Mouse (Mus musculus): ENCODE results near the gene Rac2. TPM values are rescaled to one million over a fixed set of nuclear protein-coding genes. Genes with fewer than 3 reads are reported as not detected.

Rac2 gene
- polyA plus RNA-seq, 1 experiment from 2014 or later, result 7.4 TPM

DNA sequence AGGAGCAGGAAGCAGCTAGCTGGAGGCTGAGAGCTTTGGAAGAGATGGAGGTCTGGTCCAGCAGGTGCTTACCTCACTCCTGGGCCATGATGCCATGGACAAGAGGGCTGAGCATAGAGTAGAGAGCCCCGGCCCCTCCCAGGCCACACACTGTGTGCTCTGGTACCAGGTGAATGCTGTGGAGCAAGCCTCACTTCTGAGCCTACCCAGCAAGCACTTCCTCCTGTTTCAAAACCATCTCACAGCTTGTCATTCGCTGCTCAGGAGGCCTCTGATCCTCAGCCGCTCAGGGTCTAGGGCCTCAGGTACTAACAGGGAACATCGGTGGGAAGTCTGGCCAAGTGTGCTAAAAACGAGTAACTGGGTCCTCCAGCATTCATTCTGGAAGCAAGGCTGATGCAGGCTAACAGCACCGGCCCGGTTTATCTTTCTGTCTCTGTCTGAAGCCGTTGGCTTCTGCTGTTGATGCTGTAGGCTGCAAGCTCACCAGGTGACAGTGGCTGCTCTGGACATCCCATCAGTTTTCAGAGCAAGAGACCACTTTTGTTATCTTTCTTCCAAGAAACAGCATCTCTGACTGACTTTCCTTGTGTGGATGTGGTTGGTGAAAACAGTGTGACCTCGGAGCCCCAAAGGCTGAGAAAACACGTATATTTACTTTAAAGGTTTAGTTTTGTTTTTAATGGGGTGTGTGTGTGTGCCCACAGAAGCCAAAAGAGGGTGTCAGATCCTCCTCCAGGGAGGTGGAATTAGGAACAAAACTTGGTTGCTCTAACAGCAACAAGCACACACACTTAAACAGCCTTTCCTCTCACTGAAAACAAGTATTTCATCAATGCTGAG, 14.7 kb downstream of the Rac2 start:
- no peak overlapping the region for H3K4me3 ChIP-seq
- H3K9me3 ChIP-seq, result peaks cover under 1% of the 10 kb centered on the region; the same call in 1 of the 2 replicates
- H3K36me3 ChIP-seq (replicated peaks), result no peaks in the 10 kb centered on the region
- no peak overlapping the region for H3K9ac ChIP-seq
- ATAC-seq (replicated peaks), result no peak
- no peaks in the 10 kb centered on the region for H3K4me1 ChIP-seq
- H3K27ac ChIP-seq, result no peak overlapping the region
- H3K27me3 ChIP-seq (replicated peaks), result no peaks in the 10 kb centered on the region
- no peak overlapping the region for H3K4me2 ChIP-seq
- WGBS, result 70% methylated on average over 10 of the region's 10 CpGs

DNA sequence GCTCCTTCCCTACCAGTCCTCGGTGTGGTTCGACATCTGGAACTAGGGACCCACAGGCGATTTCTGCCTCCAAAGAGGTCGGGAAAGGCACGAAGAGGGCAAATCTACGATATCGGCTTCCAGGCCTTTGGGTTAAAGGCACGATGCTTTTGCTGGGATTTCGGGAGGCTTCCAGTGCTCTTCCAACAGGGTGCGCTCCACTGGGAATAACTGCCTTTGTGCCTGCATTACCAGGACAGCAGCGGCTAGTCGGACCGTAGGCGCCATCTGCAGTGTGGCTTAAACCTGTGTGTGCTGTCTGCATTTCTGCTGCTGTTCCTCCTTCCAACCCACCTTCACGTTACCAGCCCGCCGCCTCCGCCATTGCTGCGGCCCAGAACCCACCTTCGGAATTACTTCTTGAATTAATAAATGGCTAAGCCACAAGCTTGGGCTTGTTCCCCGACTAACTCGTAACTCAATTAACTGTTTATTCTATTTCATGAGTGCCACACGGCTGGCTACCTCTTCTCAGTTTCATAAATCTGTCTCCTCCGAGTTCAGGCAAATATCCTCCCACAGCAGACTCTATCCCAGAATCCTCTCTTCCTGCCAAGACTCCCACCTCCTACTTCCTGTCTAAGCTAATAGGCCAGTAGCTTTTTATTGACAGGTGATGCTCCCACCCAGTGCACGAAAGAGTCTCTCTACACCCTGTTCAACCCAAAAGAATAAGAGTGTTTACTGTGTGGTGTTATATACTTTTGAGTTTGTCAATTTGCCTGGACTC, 17.9 kb downstream of the Rac2 start:
- Histone ChIP-seq H3K4me2 (no peak overlapping the region; the same call in 1 of the 2 replicates), H3K4me3 (no peak overlapping the region), H3K9ac (no peak overlapping the region), H3K9me3 (peaks cover 12% of the 10 kb centered on the region; the same call in 1 of the 2 replicates), H3K4me1 (no peaks in the 10 kb centered on the region), H3K27ac (no peak overlapping the region), H3K27me3 (replicated peaks) (no peaks in the 10 kb centered on the region), H3K36me3 (replicated peaks) (no peaks in the 10 kb centered on the region)
- ATAC-seq (replicated peaks), result no peak
- 64% methylated on average over 25 of the region's 25 CpGs for WGBS

DNA sequence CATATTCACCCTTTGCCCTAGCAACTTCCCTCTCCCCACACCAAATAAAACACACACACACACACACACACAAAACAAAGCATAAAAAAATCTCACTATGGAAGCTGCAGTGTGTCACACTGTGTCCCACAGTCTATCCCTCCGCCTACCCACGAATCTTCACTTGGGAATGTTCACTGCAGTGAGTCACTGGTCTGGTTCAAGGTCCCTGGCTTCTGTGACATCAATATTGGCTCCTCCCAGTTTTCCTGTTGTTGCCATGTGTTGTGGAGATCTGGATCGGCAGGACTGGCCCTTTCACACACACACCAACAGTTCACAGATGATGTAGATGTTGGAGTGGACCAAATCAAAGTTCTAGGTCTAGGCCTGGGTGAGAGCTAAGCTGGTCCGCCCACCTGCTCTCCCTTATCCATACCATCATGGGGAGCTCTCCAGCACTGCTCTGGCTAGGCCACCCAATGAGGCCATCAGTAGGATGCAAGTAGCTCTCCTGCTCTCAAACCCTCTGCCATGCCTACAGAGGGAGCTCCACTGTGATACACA, 23.3 kb downstream of the Rac2 start:
- WGBS, result 84% methylated on average over 4 of the region's 4 CpGs
- H3K36me3 ChIP-seq (replicated peaks), result no peaks in the 10 kb centered on the region
- ATAC-seq (replicated peaks), result no peak
- no peak overlapping the region for H3K27ac ChIP-seq
- H3K27me3 ChIP-seq (replicated peaks), result no peaks in the 10 kb centered on the region
- H3K4me1 ChIP-seq, result peaks cover 14% of the 10 kb centered on the region
- H3K4me2 ChIP-seq, result no peak overlapping the region
- H3K9ac ChIP-seq, result no peak overlapping the region
- no peak overlapping the region for H3K4me3 ChIP-seq
- H3K9me3 ChIP-seq, result peaks cover 12% of the 10 kb centered on the region; the same call in 1 of the 2 replicates

DNA sequence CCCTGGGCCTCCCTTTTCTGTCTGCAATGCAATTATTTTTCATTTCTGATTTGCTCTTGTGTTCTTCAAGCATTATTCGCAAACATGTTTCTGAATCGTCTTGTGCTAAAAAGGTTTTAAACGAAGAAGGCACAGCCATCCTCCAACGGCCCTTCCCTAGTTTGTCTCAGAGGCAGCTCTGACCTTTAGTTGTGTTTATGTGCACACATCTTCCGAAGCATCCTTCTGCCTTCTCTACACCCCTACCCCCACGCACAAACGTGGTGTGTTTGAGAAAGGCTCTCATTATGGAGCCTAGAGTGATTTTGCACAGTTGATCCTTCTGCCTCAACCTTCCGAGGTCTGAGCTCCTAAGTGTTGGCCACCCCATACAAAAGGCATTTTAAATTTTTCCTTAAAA, 23.9 kb downstream of the Rac2 start:
- Histone ChIP-seq H3K4me3 (no peak overlapping the region), H3K4me1 (peaks cover 14% of the 10 kb centered on the region), H3K27me3 (replicated peaks) (0 out of 2 replicates have a peak, but pooled peaks cover 1% of the 10 kb centered on the region), H3K9me3 (peaks cover 12% of the 10 kb centered on the region; the same call in 1 of the 2 replicates), H3K9ac (no peak overlapping the region), H3K36me3 (replicated peaks) (no peaks in the 10 kb centered on the region), H3K27ac (peak overlapping the region; percentile 20; the same call in 1 of the 2 replicates), H3K4me2 (no peak overlapping the region)
- ATAC-seq (replicated peaks), result no peak
- 72% methylated on average over 8 of the region's 8 CpGs for WGBS

DNA sequence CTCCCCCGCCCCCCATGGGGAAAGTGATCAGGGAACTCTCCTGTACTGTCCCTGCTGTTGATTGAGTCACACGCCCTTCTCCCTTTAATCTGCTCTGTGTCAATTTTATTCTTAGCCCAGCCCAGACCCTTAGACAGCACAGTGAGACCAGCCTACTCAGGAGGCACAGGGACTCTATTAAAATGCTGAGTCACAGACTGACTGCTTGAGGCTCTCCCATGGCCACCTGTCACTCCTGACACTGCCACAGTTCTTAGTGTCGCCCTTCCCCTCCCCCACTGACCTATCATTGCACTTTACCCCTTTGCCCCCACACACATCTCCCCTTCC, 24.3 kb downstream of the Rac2 start:
- H3K4me1 ChIP-seq, result peaks cover 14% of the 10 kb centered on the region
- H3K27me3 ChIP-seq (replicated peaks), result peaks cover 5% of the 10 kb centered on the region; the same call in 1 of the 2 replicates
- no peak for ATAC-seq (replicated peaks)
- H3K36me3 ChIP-seq (replicated peaks), result no peaks in the 10 kb centered on the region
- no peak overlapping the region for H3K4me2 ChIP-seq
- H3K27ac ChIP-seq, result peak overlapping the region; percentile 20; the same call in 1 of the 2 replicates
- peaks cover 12% of the 10 kb centered on the region; the same call in 1 of the 2 replicates for H3K9me3 ChIP-seq
- WGBS, result 32% methylated on average over 3 of the region's 3 CpGs
- no peak overlapping the region for H3K4me3 ChIP-seq
- no peak overlapping the region for H3K9ac ChIP-seq

DNA sequence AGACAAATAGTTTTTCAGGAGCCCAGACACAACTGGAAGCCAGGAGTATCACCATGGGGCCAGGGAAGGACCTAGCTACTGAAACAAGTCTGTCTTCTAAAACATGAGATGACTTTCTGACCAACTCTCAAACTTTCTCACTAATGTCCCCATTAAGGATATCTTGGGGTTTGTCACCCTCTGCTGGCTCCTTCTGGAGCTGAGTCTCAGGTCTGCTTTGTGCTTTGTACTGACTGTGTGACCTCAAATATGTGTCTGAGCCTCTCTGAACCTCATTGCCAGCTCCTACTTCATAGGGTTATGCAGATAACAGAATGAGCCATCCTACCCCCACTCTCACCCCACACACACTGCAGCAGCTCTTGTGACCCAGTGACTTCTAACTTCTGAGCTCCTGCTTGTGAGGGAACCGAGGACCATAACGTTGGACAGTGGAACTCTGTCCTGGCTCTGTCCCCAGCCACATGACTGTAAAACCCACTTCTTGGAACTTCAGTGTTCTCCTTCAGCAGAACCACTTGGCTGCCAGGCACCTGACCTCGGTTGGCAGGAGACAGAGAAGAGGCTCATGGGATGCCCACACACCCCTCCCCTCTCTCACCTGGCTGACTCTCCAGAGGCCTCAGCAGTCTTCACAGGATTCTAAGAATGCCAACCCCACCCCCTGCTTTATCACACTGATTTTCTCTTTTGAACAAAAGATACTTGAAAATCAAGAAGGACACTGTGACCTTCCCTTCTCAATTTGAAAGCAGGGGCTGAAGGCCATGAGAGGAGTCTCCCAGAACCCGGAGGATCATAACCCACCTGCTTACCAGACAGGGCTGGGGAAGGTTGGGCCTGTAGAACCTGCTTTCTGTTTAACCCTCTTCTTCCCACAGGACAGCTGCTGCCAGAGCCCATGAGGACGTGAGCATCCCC, 24.9 kb downstream of the Rac2 start:
- H3K27me3 ChIP-seq (replicated peaks), result peaks cover 5% of the 10 kb centered on the region; the same call in 1 of the 2 replicates
- H3K27ac ChIP-seq, result no peak overlapping the region
- WGBS, result 49% methylated on average over 5 of the region's 5 CpGs
- peaks cover 14% of the 10 kb centered on the region for H3K4me1 ChIP-seq
- H3K9ac ChIP-seq, result no peak overlapping the region
- no peak overlapping the region for H3K4me3 ChIP-seq
- ATAC-seq (replicated peaks), result no peak
- H3K36me3 ChIP-seq (replicated peaks), result no peaks in the 10 kb centered on the region
- H3K9me3 ChIP-seq, result peaks cover 8% of the 10 kb centered on the region; the same call in 1 of the 2 replicates
- no peak overlapping the region for H3K4me2 ChIP-seq

DNA sequence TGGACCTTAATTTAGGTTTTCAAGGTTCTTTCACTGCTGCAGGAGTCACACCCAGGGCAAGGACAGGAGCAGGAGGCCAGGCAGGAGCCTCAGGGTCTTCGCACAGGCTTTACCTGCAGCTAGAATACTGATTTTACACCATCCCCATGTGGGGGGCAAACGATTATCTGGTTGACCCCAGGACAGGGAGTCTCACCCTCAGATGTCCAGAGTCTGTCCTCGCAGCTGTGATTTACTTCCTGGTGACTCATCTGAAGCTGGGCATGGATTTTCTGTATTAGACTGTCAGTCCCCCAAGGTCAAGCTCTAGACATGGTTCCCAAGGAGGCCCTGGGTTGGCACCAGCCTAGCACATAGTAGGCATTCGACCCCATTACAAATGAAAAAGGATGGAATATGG, 26.5 kb downstream of the Rac2 start:
- Histone ChIP-seq H3K9me3 (0 out of 2 replicates have a peak, but pooled peaks cover 3% of the 10 kb centered on the region), H3K27ac (no peak overlapping the region), H3K4me2 (no peak overlapping the region), H3K27me3 (replicated peaks) (peaks cover 5% of the 10 kb centered on the region; the same call in 1 of the 2 replicates), H3K9ac (no peak overlapping the region), H3K4me3 (no peak overlapping the region), H3K36me3 (replicated peaks) (no peaks in the 10 kb centered on the region), H3K4me1 (peaks cover 14% of the 10 kb centered on the region)
- no peak for ATAC-seq (replicated peaks)
- 72% methylated on average over 4 of the region's 4 CpGs for WGBS

DNA sequence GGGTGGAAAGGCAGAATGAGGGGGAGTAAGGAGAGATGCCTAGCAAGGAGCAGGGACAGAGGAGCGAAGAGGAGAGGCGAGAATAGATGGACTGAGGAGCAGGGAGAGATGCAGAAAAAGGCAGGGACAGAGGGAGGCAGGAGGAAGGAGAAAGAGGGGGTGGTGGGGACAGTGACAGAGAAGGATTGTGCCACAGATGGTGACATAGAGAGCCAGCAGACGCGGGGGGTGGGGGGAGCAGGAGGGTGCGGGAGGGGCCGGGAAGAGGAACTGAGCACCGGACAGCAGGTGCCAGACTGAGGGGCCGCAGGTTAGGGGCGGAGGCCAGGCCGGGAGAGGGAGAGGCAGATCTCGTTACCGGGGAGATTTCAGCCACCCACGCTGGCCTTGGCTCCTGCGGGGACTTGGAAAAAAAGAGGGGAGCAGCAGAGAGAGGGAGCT, 28.0 kb downstream of the Rac2 start, which contains the start of gene Sstr3:
Gene Sstr3 (minus strand): TSS at position 125 of the 441 bp plus-strand sequence.
- H3K4me1 ChIP-seq, result peaks cover 14% of the 10 kb centered on the region
- H3K9me3 ChIP-seq, result no peaks in the 10 kb centered on the region
- H3K4me2 ChIP-seq, result peak within 1 kb of the TSS; percentile 38
- H3K27me3 ChIP-seq (replicated peaks), result peaks cover 5% of the 10 kb centered on the region
- 12% methylated on average over 14 of the region's 14 CpGs for WGBS
- no peak within 1 kb of the TSS for H3K4me3 ChIP-seq
- ATAC-seq (replicated peaks), result no peak
- no peaks in the 10 kb centered on the region for H3K36me3 ChIP-seq (replicated peaks)
- no peak within 1 kb of the TSS for H3K27ac ChIP-seq
- peak within 1 kb of the TSS; percentile 17; the same call in 1 of the 2 replicates for H3K9ac ChIP-seq

DNA sequence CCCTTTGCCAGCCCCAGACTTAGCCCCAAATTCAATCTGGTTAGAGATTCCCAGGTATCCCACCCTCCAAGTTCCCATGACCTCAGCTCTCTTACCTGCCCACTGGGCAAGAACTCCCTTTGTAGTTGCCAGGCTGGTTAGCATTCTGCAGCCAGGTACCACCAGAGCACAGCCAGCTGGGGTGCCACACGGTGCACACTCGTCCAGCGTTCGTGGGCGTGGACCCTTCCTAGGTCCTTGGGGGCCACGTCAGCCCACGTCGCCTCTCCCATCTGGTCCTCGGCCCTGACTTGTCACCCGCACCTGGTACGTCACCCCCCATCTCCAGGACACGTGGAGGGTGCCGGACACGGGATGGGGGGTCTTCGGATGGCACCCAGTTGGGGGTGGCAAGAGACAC, 28.5 kb downstream of the Rac2 start:
- Histone ChIP-seq H3K9me3 (no peaks in the 10 kb centered on the region), H3K27me3 (replicated peaks) (peaks cover 5% of the 10 kb centered on the region), H3K9ac (no peak overlapping the region), H3K4me3 (no peak overlapping the region), H3K36me3 (replicated peaks) (no peaks in the 10 kb centered on the region), H3K27ac (no peak overlapping the region), H3K4me1 (peaks cover 14% of the 10 kb centered on the region), H3K4me2 (no peak overlapping the region)
- ATAC-seq (replicated peaks), result no peak
- 83% methylated on average over 15 of the region's 15 CpGs for WGBS

DNA sequence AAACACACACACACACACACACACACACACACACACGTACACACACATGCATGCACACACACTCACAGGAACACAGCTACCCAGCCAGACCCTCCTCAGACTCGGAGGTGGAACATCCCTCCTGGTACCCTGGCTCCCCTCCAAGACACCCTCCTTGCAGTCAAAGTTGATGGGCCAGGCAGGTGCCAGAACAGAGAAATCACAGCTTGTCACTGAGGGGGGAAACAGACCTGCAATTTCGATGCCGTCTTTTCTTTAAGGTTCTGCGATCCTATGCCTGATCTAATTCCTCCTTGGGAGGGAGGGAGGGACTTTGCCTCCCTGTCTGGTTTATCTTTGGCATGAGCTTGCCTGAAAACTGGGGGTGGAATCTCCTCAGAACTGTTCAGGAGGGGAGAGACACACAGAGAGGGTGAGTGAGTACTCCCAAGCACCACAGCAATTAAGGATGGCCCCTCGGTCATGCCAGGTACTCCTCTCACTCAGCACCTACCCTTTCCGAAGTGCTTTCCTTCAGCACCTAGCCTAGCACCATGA, 29.7 kb downstream of the Rac2 start:
- no peak overlapping the region for H3K27ac ChIP-seq
- ATAC-seq (replicated peaks), result no peak

DNA sequence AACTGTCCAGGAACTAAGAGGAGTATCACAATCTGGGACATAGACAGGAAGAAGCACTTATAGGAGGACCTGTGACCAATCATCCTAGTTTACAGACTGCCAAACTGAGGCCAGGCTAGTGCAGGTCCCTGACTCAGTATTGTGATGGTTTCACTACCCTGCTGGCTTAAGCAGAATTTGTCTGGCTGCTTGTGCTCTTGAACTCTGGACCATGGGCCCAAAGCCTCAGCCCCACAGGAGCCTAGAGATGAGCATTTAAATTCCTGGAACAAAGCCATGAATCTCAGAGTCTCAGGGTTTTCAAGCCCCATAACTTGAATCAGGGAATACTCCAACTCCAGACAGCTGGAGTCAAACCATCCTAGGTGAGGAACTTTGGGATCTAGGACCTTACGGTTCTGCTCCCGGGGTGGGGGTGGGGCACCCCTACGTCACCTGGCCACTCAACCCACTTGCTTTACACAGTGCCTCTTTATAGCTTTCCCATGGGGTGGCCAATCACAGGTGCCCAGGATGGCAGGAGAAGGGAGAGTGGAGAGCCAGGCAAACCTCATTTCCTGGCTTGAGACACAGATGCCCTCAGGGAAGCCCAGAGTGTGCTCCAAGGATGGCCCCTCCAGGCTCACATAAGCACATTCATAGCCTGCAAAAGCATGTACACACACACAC, 30.4 kb downstream of the Rac2 start:
- ATAC-seq (replicated peaks), result no peak
- no peaks in the 10 kb centered on the region for H3K9me3 ChIP-seq
- H3K4me2 ChIP-seq, result no peak overlapping the region
- H3K4me1 ChIP-seq, result peaks cover 10% of the 10 kb centered on the region
- no peaks in the 10 kb centered on the region for H3K36me3 ChIP-seq (replicated peaks)
- H3K27me3 ChIP-seq (replicated peaks), result peaks cover 5% of the 10 kb centered on the region
- H3K27ac ChIP-seq, result no peak overlapping the region
- H3K9ac ChIP-seq, result no peak overlapping the region
- no peak overlapping the region for H3K4me3 ChIP-seq
- 71% methylated on average over 3 of the region's 3 CpGs for WGBS

More for the DNA sequence above, 29.7 kb downstream of the Rac2 start:
- Histone ChIP-seq H3K4me2 (no peak overlapping the region), H3K4me3 (no peak overlapping the region), H3K27me3 (replicated peaks) (peaks cover 5% of the 10 kb centered on the region), H3K4me1 (peaks cover 10% of the 10 kb centered on the region), H3K36me3 (replicated peaks) (no peaks in the 10 kb centered on the region), H3K9ac (no peak overlapping the region), H3K9me3 (no peaks in the 10 kb centered on the region)
- WGBS, result 67% methylated on average over 7 of the region's 7 CpGs
